Mouse (Mus musculus) left cerebral cortex, adult 2 months (tissue): ENCODE results near the gene Snx15. TPM values are rescaled to one million over a fixed set of nuclear protein-coding genes. Genes with fewer than 3 reads are reported as not detected.

ENCODE experiments used
- DNase-seq, 2 experiments: peaks; one replicate each; pipeline ENCODE4 v3.0.0; 2021 to 2022; ENCODE audit warnings: low spot score in 2 of 2, mixed read lengths in 1 of 2; ENCODE audit errors: extremely low spot score in 1 of 2
- H3K27ac ChIP-seq: fragments of 200-600 bp; 2 replicates; pipeline ENCODE4 v1.8.1; 2022
- H3K4me3 ChIP-seq: fragments of 200-600 bp; 2 replicates; pipeline ENCODE4 v1.8.1; 2022
- CTCF ChIP-seq: fragments of 200-600 bp; IDR thresholded peaks from 2 replicates; pipeline ENCODE4 v1.8.1; 2022; ENCODE audit warnings: antibody characterized with exemption, mild to moderate bottlenecking, moderate library complexity
- intact Hi-C: fragments of 180-260 bp; cut with DNase I; formaldehyde crosslinking; loops from one replicate; pipeline ENCODE4 v1.15.1; 2025
- total RNA-seq, 2 experiments: library from RNA; stranded (reverse); gene quantifications; 2 replicates each; pipeline ENCODE4 v1.2.3; 2021

Snx15 gene
- total RNA-seq, 2 experiments from 2014 or later: 41.9 to 43.1 TPM

DNA sequence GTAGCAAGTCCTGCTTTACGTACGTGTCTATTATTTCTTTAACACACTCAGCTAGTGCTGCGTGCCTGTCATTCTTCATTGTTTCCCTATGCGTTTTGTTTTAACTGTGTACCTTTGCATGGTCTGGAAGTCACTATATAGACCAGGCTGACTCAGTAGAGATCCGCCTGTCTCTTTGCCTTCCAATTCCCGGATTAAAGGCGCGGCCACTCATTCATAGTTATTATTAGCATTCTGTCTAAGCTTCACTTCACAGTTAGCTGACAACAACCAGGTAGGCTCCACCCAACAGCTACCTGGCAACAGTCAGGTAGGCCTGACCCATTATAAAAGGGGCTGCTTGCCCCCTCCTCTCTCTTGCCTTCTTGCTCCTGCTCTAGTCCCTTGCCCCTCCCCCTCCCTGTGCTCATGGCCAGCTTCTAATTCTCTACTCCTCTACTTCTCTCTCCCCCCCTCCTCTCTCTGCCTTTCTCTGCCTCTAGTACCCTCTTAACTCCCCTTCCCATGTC, 9.4 kb downstream of the Snx15 start:
- DNase-seq: no peak
- H3K4me3 ChIP-seq: peak overlapping the region; percentile 78
- H3K27ac ChIP-seq: peak overlapping the region; percentile 93
- intact Hi-C loops: loop anchor here (1.0 to 5.0 kb wide), 2 partner anchors 9 to 36 kb away; partner anchors contain the start of genes Cdca5, Gm28374, Tmem262 and Zfpl1
- no peak for TF ChIP-seq CTCF

DNA sequence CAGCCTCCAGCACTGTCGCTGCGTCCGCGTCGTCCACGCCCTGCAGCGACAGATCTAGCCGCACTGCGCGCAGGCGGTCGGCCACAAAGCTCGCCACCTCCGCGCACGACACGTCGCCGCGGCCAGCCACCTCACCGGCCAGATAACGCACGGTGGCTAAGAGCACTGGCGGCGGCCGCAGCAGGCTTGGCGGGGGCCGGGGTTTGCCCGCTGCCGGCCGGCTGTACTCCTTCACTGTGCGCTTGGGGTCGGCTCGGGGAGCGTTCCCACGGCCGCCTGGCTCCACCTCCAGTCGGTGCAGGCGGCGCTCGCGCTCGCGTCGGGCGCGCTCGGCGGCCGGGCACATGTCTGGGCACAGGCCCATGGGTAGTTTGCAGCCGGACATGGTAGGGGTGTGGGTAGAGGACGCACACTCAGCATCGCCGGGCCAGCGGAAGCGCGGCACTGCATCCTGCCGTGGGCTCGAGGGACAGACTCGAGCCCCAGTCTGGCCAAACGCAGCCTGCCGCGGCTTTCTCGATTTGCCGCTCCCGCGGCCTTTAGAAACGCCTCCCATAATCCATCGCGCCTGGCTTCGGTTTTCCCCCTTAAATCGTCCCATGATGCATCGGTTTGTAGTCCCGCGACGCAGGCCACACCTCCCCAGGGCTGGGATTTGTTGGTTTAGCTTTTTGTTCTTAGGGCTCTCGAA, 10.0 kb downstream of the Snx15 start, which contains the start of gene Sac3d1:
Gene Sac3d1, minus strand, starts transcription at position 665 of the 691 bp plus-strand sequence.
- Histone ChIP-seq H3K27ac (peak within 1 kb of the TSS; percentile 93), H3K4me3 (peak within 1 kb of the TSS; percentile 78)
- DNase-seq: peak; percentile 85 to 87
- intact Hi-C loops: loop anchor here (1.0 to 5.0 kb wide), 2 partner anchors 9 to 36 kb away; partner anchors contain the start of genes Cdca5, Gm28374, Tmem262 and Zfpl1
- no peak; the same call in none of the 2 replicates for TF ChIP-seq CTCF

DNA sequence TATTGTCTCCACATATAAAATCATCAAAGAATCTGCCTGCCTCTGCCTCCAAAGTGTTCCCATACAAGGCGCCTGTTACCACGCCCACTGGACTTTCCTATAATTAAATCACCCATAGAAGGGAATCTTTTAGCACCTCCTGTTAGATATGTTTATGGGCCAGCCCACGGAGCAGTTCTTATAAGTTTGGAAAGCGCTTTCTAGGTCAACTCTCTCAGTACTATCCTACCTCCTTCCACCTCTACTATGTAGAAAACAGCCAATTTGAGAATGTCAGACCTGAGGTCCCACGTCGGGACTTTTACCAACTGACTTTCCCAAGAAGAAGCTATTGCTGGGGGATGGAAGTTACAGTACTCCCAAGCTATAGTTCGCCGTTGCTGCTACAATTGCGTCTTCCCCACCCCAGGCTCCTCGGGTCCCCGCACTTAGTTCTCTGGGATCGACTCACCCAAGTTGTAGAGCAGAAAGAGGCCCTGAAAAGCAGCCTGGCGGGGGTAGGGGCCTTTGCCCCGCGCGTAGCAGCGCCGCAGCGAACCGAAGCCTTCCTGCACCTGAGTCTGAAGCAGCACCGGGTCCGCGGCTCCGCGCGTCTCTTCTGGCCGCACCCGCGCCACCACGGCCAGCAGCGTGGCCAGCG, 10.6 kb downstream of the Snx15 start:
- no peak for TF ChIP-seq CTCF
- intact Hi-C loops: loop anchor here (5.0 kb wide), 1 partner anchor 35 kb away; the partner anchor contains the start of genes Cdca5, Gm28374, Tmem262 and Zfpl1
- Histone ChIP-seq H3K27ac (peak overlapping the region; percentile 93), H3K4me3 (peak overlapping the region; percentile 78)
- DNase-seq: no peak

DNA sequence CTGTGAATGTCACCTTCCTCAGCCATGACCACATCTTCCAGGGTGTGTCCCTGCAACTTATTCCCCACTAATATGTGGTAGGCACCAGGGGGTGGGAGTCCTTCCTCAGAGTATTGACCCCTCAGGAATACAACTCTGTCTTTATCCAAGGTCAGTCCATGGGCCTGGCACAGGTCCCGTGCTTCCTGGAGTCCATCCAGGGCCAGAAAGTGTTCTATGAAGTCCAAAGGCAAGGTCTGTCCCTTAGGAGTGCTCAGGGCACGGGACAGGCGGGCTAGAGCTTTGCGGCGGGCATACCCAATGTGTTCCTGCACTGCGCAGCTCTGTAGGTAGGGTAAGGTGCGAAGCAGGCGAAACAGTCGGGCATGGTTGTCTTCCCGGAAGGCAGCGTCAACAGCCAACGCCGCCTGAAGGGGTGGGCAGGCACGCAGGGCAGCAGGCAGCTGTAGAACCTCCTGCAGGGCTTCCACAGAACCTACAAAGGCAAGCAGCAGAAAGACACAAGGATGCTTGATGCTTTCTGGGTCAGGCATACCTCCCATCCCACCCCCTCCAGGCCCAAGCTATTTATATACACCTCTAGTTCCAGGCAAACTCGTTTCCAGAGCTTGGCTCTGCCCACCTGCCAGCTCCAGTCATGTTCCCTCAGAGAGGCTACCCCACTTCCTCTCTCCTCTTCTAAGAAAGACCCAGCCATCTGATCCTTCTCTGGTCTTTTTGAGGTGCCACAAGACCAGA, 11.8 kb downstream of the Snx15 start:
- TF ChIP-seq CTCF: no peak
- peak overlapping the region; percentile 7; the same call in 1 of the 2 replicates for H3K27ac ChIP-seq
- intact Hi-C loops: loop anchor here (5.0 kb wide), 1 partner anchor 34 kb away; the partner anchor contains the start of genes Cdca5, Gm28374, Tmem262 and Zfpl1
- no peak overlapping the region for H3K4me3 ChIP-seq
- DNase-seq: peak in 1 of 2 experiments; percentile 29

DNA sequence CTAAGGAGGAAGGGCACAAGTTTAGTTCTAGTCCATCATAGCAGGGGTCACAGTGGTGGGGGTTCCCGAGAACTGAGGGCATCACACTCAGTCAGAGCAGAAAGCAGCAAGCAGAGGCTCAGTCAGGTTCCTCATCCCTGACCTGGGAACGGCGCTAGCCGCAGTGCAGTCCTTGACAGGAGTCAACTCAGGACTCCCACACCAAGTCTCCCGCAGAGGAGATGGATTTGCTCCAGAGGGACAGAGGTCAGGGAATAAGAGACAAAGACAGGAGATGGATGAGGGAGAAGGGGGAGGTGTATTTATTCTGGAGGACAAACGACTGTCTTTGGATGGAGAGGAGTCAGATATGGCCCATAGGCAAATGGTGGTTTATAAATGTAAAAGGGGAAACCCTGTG, 15.0 kb downstream of the Snx15 start:
- no peak for TF ChIP-seq CTCF

DNA sequence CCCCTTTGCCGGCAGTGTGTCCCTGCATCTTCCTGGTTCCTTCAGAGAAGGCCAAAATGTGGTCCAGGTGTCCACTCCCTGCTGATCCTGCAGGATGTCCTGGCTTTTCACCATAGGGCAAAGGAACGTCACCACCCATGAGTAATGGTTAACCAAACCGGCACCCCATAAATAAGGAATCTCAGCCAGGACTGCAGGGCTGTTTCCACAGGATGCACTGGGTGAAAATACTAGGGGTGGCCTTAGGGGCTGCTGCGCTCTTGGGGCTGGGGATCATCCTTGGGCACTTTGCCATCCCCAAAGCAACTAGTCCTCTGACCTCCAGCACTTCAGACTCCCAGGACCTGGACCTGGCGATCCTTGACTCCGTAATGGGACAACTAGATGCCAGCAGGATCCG, 22.5 kb downstream of the Snx15 start, which contains the start of gene Naaladl1:
Gene Naaladl1, plus strand, starts transcription at position 197 of the 400 bp plus-strand sequence.
- no peak for DNase-seq
- no peak within 1 kb of the TSS for H3K27ac ChIP-seq
- no peak for TF ChIP-seq CTCF
- intact Hi-C loops: loop anchor here (5.0 kb wide), 1 partner anchor 212 kb away; no protein-coding TSS in a partner anchor
- H3K4me3 ChIP-seq: no peak within 1 kb of the TSS

More for the DNA sequence above, 15.0 kb downstream of the Snx15 start:
- intact Hi-C loops: no loop called here
- Histone ChIP-seq H3K4me3 (no peak overlapping the region), H3K27ac (no peak overlapping the region)
- DNase-seq: no peak

DNA sequence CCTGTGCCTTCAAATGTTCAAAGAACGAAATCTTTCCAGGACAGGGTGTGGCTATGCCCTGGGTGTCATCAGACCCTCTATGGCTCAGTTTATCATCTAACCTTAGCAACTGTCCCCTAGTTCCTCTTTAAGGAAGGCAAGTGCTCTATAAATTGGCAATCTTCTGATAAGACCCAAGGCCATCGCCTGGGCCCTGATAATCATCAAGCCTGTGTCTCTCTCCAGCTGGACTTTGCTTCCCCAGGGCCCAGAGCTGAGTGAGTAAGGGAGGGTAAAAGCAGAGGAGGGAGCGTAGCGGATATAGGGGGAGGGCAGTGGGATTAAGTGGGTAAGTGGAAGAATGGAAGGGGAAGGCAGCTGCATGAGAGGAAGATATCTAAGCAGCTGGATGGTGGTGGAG, 23.6 kb downstream of the Snx15 start:
- TF ChIP-seq CTCF: no peak
- no peak overlapping the region for H3K27ac ChIP-seq
- no peak for DNase-seq
- H3K4me3 ChIP-seq: no peak overlapping the region
- intact Hi-C loops: no loop called here

DNA sequence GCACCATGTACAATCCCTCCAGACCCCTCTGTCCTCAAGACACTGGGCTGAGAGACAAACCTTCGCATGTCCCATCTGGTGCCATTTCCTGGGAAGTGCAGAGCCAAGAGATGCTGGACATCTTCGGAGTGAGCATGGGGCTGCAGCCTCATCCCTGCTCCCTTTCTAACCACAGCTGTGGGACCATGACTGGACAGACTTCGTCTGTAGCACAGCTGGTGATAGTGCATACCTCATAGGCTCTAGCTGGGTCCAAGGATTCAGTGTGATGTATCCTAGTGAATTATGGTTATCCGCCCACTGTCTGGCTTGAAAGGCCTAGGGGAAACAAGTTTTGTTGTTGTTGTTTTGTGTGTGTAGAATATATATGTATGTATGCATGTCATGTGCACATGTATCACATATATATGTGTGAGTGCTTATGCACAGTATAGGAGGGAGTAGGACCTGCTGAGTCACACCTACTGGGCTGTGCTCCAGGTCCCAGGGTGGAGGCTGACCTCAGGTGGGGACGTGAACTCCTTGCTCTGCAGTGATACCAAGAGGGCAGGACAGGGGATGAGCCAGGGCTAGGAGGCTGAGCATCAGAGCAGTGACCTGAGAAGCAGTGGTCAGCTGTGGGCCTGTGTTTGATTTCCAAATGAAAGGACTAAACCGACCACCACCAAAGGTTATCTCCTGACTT, 25.8 kb downstream of the Snx15 start:
- intact Hi-C loops: no loop called here
- no peak overlapping the region for H3K27ac ChIP-seq
- DNase-seq: no peak
- H3K4me3 ChIP-seq: no peak overlapping the region
- no peak for TF ChIP-seq CTCF

DNA sequence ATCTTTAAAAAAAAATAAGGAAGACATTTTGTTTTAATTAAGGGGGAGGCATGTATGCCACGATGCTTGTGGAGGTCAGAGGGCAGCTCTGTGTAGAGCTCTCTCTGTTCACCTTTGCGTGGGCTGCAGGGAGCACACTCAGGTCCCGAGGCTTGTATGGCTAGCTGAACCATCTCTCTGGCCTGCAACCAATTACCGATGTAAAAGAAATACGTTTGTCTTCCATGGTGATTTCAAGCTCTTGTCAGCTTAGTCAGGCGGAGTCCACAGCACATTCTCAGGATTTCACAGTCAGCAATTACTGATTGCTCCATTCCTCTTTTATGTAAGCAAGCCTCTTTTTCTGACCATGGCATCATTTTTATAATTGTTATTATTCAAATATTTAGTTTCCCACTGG, 26.9 kb downstream of the Snx15 start:
- TF ChIP-seq CTCF: no peak
- Histone ChIP-seq H3K4me3 (no peak overlapping the region), H3K27ac (no peak overlapping the region)
- no peak for DNase-seq
- intact Hi-C loops: no loop called here

DNA sequence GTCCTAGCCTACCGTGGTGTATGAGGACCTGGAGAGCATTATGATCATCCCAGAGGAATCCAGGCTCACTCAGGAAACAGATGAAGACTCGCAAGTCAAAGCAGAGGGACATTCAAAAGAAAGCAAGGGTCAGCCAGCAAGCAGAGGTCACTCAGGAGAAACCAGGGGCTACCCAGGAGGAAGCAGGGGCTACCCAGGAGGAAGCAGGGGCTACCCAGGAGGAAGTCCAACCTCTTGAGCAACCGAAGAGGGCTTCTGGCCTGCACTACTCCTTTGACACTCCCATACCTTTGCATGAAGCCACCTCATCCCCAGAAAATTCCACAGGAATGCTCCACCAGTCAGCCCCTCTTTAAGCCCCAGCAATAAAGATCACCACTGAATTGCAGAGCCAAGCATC, 30.3 kb downstream of the Snx15 start:
- no peak for DNase-seq
- intact Hi-C loops: no loop called here
- H3K4me3 ChIP-seq: no peak overlapping the region
- no peak for TF ChIP-seq CTCF
- H3K27ac ChIP-seq: no peak overlapping the region

DNA sequence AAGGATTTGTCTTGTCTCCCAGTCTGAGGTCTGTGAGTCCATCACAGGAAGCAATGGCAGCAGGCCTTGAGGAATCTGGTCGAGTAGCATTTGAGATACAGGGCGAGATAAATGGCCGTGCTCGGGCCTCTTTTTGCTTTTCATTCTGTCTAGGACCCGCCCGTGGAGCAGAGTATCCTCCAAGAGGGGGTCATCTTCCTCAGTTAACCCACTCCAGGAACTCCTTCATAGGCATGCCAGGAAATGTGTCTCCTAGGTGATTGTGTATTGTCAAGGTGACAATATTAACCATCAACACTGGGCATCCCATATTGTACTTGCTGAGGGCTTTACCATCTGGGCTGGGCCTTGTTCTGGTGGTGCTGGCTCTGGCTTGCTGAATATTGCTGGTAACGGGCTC, 34.0 kb downstream of the Snx15 start, which contains the start of gene AC131692.1:
Gene AC131692.1, plus strand, starts transcription at position 301 of the 400 bp plus-strand sequence.
- H3K4me3 ChIP-seq: no peak within 1 kb of the TSS

More for the DNA sequence above, 34.0 kb downstream of the Snx15 start, which contains the start of gene AC131692.1:
- no peak for TF ChIP-seq CTCF
- DNase-seq: no peak
- no peak within 1 kb of the TSS for H3K27ac ChIP-seq
- intact Hi-C loops: no loop called here
